Mouse (Mus musculus): ENCODE results near the gene Pfas.

DNA sequence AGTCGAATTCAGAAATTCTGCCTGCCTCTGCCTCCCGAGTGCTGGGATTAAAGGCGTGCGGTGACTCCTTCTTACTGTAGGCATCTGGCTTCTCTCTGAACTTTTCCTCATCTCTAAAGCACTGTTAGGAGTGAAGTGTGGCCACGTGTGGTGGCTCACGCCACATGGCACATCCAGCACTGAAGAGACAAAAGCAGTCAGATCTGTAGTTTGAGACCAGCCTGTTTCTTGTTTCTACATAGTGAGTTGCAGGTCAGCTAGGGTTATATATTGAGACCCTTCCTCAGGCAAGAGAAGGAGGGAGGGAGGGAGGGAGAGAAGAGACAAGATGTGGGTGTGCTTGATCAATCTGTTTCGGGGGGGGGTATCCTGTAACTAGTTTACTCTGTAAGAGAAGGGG, 33.2 kb downstream of the Pfas start, which contains the start of gene Rangrf:
- TF ChIP-seq POLR2A (IDR thresholded peaks at IDR 0.05; ENCODE audit: control insufficient read depth, low read depth, low read length) (no peak), CTCF (IDR thresholded peaks at IDR 0.05; ENCODE audit: control insufficient read depth, insufficient read depth, insufficient replicate concordance, low read depth, low read length) (no peak)

Data from testis, adult 2 months (tissue).